Mouse (Mus musculus): ENCODE results near the gene Dop1b.

Dop1b gene

DNA sequence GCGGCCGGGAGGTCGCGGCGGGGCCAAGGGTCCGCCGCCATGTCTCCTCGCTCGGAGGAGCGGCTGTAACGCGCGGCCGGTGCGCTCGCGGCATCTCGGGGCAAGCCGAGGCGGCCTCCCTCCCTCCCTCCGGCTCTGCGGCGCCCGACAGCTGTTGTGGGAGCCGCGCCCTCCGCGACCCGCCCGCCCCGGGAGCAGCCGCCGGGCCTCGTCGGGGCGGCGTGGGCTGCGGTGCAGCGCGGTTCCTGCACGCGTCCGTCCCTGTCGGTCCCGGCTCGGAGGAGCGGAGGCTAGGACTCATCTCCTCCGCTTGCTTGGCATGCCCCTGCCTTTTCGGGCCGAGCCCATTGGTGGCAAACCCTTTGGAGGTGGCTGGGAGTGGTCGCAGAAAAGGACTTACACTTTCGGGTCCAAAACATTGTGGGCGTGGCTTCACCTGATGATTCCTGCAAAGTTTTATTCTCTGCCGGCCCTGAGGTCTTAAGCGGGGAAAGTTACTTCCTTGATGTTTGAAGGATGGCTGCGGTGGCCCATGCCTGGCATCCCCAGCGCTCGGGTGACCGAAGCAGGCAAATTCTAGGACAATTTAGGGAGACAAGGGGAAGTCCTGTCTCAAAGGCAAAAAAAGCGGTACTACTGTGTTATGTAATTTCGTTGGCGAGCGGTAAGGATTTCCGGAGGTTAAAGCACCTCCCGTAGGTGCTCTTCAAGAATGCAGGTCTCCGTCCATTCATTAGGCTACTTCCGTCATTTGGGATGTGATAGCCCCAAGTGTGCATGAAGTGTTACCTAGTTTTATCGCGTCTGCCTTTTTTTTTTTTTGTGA lies 121.0 kb downstream of the Dop1b start:
- DNase-seq, result peak; percentile 32

DNA sequence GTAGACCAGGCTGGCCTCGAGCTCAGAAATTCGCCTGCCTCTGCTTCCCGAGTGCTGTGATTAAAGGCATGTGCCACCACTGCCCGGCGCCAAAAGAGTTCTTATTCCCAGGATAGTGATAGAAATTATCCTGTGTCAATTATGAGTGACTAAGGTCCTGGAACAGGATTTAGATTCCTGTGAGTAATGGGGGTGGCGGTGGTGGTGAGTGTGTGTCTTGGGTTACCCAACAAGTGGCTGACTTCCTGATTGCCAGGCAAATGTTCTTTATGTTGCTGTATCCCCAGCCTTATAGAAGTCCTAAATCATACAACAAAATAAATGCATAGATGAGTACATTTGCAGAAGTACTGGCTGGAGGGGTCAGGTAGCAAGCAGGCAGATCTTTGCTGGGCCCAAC lies 121.8 kb downstream of the Dop1b start:
- DNase-seq, result no peak

DNA sequence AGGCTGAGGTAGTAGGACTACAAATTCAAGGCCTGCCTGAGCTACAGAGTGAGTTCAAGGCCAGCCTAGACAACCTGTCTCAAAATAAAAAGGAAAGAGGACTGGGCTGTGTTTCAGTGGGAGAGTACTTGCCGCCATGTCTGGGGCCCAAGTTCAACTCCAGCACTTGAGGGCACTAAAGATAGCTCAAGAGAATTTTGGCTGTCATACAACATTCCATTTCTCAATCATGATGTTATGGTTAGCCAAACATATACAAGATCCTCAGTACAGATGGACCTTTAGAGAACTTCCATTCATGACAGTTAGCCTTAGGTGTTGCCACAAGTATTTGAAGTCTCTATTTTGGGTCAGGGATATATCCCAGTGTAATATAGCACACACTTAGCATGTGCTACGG lies 122.4 kb downstream of the Dop1b start:
- no peak for DNase-seq

GRCm38 (mm10) chr16:93839049-93839448 lies 127.3 kb downstream of the Dop1b start:
- DNase-seq, result no peak

DNA sequence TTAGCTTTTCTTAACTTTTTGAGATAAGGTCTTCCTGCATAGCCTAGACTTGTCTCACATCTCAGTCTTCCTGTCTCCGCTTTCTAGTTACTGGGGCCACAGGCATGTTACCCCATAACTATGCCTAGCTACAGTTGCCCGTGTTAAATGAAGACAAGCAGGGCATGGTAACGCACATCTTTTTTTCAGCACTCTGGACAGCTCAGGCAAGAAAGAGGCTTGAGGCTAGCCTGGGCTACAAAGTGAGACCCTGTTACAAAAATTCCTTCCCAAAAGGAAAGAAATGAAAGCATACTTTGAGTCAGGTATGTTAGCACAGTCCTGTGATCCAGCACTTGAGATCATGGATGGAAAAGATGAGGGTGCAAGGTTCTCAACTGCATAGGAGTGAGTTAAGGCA lies 138.8 kb downstream of the Dop1b start:
- no peak for DNase-seq

- DNase-seq, result no peak
Measured at GRCm38 (mm10) chr16:93859967-93860366, 148.3 kb downstream of the Dop1b start.

All from right cerebral cortex, adult 18-20 months (tissue).